Mouse (Mus musculus): ENCODE measurements around the gene Il4i1.
"Not testable (repeated sequence)": the region's sequence is repeated elsewhere in the genome, so short reads cannot be mapped to it uniquely, and the experiment has no call there.

The Il4i1 gene

DNA sequence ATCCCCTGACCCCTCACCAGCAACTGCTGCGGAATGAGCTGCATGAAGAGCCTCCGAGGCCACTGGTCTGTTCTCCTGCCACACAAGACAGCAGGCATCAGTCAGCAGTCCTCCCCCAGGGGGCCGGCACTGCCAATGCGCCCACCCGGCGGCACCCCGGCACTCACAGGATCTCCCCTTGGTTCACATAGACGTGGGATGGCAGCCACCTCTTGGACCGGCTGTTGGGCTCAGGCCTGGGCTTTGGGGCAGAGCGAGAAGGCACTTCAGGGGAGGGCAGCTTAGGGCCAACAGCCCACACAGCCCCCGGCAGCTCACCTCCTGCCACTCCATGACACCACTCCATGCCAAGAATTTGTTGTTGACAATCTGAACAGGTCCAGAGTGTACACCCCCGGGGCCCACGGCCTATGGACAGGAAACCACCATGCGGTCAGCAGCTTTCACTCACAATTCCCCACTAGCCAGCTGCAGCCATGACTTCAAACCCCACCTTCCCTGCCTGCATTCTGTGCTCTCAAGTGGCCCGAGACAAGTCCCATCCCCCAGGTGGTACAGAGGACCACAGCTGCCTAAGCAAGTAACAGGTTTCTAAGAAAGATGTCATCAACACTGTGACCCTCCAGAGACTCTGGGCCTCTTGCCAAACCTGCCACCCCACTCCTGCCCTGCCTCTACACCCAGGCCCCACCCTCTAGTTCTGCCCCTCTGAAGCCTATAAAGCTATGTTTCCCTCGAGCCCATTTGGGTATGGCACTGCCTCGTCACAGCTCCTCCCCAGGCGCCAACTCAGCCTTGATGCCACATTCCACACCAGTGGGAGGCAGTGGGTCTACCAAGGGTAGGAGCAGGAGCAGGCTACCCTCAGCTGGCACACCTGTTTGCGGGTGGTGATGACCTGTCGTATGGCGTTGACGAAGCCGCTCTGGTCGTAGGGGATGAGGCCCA lies 48.7 kb downstream of the Il4i1 start:
- no peak for DNase-seq

DNA sequence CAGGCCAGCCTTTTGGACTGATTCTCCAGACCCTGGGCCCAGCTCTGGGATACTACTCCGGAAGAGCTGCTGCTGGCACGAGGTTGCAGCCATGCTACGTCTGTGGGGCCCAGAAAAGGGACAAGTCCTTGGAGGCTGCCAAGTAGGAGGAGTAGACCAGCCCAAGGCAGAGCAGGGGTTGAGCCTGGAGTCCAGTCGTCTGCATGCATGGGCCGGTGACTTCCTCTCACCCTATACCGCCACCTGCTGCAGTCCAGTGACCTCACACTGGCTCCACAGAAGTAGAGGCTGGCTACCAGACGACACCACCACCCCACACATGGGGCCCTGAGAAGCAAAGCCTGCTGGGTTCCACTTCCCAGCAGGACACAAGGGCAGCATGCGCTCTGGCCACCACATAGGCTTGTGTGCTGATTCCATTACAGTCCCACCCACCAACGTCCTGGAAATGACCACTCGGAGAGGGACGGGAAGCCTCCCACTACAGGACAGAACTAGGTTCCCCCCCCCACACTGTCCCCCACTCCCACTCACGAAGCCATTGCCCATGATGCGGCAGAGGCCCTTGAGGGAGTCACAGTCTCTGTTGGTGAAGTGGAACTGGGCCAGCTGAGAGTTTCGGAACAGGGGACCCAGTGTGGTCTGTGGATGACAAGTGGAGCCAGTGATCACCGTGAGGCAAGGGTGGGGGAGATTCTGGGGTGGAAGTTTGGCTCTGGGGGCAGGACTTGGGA lies 50.3 kb downstream of the Il4i1 start:
- DNase-seq, result no peak

DNA sequence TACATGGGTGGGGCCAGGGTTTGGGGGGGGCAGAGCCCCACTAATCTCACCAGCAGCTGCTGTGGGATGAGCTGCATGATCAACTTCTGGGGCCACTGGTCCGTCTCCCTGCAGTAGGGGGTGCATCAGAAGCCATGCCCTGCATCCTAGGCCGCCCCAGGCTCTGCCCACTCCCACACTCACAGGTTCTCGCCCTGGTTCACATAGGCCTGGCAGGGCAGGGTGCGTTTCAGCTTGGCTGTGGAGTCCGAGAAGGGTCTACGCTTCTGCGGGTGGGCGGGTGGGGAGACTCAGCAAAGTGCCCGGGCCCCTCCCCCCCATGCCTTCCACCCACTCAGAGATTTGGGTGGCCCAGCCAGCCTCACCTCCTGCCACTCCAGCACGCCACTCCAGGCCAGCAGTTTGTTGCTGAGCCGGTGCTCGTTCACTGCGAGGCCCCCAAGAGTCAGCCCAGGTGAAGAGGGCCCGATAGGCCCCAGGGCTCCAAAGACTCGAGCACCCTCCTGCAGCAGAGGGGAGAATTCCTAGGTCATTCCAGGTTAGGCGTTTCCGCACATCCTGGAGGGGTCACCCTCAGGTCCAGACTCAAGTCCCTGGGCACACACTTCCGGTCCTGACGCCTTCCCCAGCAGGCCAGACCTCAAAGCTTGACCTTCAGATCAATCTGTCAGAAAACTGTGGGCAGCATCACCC lies 51.0 kb downstream of the Il4i1 start:
- DNase-seq, result no peak

DNA sequence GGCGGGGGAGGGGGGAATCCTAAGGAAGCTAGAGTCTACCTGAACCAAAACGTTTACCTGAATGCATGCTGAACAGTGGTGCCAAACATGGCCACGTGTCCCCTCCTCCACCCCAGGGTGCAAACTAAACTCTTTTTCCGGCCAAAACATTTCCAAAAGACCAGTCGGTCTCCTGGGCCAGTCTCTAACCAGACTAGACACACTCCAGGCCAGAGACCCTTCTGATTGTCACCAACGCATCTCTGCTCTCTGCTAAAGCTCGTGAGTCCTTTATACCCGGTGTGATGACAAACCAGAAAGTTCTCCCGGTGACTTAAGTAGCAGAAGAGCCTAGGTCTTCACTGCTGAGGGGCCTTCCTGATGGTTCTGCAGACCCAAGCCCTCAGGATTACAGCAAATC lies 51.6 kb downstream of the Il4i1 start:
- DNase-seq, result no peak

DNA sequence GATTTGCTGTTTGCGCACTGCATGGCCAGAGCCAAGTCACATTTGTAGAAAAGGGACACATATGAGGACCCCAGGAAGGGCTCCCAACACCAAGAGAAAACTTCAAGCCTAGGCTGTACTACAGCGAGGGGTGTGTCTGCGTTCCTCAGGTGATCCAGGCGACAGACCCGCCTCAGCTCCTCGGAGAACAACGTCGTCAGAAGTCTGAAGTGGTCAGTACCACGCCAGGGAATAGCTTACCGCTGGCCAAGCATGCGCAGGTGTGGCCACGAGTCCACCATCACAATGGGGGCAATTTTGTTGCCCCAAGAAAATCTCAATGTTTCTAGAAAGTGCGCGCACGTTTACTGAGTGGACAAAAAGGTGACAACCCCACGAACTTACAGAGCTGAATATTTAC lies 52.3 kb downstream of the Il4i1 start:
- no peak for DNase-seq

DNA sequence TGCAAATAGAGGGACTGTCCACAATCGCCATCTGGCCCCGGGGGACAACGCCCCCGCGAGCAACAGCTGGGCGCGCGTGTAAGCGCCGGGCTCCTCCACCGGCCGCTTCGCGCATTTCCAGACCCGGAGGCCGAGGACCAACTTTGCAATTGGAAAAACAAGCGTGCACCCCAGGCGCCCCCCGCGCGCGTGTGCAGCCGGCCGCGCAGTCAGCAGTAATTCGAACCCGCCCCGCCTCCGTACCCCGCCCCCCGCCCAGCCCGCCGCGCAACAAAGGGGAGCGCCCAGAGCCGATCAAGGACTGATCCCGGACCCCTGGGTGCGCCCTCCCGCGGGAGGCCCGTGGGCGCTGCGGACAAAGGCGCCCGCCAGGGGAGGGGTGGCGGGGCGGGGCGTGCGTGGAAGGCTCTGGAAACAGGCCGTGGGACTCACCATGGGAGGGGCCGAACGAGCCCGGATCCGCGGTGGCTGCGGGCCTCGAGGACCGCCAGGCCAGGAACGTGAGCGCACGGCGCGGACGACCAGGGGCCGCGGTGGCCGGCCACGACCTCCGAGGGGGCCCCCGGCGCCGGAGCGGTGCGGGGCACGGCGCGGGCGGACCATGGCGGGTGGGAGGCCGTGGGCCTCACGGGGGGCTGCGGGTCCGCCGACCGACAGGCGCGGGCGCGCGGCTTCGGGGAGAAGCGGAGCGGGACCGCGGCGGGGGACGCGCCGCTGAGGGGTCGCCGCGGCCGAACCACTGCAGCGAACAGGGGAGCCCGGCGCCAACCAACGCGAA lies 52.9 kb downstream of the Il4i1 start:
- peak; percentile 55 to 64 for DNase-seq

DNA sequence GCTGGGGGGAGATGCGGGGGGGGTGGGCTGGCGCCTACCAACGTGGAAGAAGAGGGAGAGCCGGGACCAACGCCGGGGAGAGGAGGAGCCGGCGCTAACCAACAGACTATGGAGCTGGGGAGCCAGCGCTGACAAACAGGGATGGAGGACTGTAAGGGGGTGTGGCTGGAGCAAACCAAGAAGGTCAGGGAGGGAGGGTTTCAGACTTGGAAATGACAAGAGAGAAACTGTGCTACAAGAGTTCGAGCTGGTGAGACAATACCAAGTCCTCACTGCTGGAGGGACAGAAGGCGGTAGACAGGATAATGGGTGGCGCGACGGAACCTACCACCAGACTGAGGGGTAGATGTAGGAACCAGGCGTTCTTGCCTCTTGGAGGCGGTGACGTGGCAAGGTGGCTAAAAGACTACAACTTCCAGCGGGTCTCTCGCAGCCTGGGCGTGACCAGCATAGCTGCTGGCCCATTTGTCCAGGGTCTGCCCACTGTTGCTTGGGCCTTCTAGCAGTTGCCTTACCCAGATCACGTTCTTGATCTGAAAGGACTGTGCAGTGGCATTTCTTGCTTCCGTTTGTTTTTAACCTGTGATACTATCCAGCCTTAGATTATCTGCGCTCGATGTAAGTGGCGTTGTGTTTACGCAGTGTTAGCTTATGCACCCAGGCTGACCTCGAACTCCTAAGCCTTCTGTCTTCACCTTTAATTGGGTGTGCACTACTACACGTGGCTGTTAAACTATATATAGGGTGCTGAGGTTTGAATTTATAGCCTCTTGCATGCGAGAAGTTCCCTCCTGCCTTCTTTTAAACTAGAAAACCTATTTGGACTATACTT lies 53.7 kb downstream of the Il4i1 start, which contains the start of gene Ptov1:
Gene Ptov1 (minus strand): TSS at position 92 of the 832 bp plus-strand sequence.
- DNase-seq, result peak; percentile 92 to 93

DNA sequence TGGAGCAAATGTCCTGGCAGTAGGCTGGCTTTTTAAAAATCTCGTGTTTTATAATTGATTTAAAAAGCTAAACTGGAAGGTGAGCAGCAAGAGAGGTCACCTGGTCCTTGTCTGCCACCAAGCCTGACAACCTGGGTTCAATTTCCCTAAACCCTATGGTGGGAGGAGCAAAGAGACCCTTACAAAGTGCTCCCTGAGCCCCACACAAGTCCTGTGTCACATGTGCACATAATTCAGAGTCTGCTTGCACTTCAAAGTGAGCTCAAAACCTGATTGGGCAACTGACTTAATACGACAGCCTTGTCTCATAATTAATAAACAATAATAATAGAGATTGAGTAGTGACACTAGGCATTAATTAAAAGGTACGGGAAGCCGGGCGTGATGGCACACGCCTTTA lies 54.4 kb downstream of the Il4i1 start:
- no peak for DNase-seq

DNA sequence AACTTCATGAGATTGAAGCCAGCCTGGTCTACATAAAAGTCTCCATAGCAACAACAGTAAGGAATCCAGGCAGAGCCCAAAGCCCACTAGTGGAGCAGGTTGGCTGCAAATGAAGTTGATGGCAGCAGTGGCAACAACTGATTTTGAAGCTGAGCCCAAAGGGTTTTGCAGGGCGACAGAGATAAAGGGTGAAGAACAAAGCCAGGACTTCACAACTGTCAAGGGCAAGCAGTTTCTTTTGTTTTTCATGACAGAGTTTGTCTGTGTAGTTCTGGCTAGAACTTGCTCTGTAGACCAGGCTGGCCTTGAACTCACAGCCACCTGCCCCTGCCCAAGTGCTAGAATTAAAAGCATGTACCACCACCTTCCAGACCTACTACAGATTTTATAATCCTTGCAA lies 55.0 kb downstream of the Il4i1 start:
- DNase-seq, result no peak

DNA sequence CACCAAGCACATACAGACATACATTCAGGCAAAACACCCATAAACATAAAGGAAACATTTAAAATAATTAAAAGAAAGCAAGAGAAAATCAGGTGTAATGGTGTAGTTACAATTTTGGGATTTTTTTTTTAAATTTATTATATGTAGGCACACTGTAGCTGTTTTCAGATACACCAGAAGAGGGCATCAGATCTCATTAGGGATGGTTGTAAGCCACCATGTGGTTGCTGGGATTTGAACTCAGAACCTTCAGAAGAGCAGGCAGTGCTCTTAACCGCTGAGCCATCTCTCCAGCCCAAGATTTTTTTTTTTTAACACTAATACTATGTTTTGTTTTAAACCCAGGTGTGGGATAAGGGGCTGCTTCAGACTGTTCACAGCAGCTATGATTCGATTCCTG lies 55.6 kb downstream of the Il4i1 start:
- DNase-seq, result not testable (repeated sequence)

DNA sequence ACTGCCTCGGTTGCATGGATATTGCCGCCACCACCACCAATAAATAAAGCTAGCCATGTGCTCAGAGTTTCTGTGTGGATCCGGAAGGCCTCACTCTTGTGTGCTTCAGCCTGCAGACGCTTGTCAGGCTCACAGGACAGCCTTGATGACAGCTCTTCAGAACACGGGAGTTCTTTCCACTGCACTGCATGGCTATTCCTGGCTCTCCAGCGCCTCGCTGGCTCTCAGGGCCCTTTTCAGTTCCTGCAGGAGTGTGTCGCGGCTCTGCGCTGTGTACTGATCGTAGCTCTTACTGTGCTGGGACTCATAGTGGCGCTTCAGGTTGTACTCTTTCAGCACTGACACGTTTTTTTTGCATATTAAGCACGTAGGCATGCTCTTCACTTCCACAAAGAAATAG lies 61.6 kb downstream of the Il4i1 start:
- DNase-seq, result no peak

DNA sequence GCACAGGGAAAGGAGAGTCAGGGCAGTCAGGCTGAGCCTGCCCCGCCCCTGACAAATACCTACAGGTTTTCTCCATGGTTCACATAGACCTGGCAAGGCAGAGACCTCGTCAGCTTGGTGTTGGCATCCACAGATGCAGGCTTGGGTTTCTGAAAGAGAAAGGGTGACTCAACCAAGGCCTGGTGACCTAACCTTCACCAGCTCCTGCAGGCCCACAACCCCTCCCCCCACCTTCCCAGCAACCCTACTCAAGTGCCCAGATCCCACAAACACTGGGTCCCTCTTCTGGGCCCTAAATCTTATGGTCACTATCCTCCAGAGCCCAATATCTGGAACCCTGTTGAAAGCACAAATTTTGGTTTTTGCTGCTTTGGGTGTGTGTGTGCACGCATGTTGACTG lies 66.8 kb downstream of the Il4i1 start:
- DNase-seq, result no peak

DNA sequence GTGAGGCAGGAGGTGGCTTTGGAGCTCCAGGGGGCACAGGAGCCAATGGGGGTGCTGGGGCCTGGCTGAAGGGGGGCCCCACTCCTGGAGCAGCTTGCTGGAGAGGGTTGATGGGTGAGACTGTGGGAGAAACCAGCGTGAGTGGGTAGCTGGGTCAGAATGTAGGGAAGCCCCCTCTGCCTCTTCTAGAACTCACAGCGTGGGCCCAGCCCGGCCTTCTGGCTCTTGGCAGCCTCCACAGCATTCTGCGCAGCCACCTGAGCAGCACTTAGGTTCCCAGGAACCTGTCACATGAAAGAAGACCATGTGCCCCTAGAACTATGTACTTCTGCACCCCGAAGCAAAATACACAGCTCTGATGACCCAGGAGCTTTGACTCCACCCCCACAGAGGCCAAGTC lies 68.5 kb downstream of the Il4i1 start:
- DNase-seq, result no peak

DNA sequence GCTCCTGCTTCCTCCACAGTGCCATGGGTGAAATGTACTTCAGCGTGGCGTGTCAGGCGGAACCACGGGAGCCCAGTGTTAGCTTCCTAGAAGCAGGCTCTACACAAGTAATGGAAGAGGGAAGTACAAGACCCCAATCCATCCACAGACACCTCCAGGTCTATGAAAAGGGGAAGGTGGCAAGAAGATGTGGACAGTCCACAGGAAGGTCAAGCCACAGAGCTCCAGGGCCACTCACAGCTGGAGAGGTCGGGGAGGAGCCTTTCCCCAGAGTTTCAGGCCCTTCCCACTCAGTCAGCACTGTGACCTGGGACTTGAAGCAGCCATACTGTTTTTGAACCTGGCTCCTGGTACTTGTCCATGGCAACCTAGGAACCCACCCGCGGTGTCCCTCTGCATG lies 70.8 kb downstream of the Il4i1 start:
- no peak for DNase-seq

DNA sequence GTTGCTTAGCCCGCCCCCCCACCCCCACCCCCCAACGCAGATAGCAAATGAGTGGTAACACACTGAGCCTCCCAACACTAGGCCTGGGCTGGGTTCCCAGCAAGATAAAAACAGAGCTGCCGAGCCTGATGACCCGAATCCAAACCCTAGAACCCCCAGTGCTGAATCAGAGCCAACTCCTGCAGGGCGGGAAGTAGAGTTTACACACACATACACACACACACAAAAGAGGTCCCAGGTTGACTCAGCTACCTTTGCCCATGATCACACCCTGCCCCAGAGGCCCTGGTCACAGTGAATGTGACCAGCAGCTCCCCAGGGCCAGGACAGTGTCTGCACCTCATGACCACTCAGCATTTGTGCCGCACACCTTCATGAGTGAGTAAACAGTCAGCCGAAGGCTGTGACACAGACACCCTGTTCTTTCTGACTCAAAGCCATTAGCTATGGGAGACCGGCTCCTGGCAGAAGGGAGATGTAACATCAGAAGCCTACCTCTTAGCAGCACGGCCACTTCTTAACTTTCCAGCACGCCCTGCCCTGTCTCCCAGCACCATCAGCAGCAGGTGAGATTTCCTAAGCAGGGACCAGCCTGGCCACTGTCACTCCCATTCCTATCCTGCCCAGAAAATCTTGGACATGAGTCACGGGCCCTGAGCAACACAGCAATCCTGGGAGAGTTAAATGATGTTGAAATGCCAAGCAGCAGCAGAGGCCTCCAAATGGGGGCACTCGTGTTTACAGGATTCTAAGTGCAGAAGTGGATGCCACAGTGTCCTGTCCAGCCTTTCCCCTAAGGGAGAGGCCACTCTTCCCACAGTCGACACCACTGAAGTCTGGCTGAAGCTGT lies 72.3 kb downstream of the Il4i1 start:
- no peak for DNase-seq

DNA sequence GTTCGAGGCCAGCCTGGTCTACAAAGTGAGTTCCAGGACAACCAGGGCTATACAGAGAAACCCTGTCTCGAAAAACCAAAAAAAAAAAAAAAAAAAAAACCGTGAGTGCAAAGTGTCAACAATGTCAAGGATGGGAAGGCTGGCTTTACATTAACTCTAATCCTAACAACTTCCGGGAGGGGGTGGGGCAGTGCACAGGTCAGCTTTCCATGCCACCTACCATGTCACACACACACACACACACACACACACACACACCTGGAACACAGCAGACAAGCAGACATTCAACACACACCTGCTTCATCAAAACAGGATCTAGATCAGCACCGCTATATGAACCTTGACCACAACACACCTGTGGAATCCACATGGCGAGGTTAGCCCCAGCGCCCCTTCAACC lies 74.0 kb downstream of the Il4i1 start:
- no peak for DNase-seq
